Mouse (Mus musculus) frontal cortex, adult 2 months (tissue): Measurements from ENCODE around the gene Dpep2nb. TPM values are rescaled to one million over a fixed set of nuclear protein-coding genes. Genes with fewer than 3 reads are reported as not detected.
"Not testable (repeated sequence)": the region's sequence is repeated elsewhere in the genome, so short reads cannot be mapped to it uniquely, and the experiment has no call there.

Experiments used
- DNase-seq, 2 experiments: peaks; one replicate each; pipeline ENCODE4 v3.0.0; 2022; ENCODE audit warnings: low spot score in 1 of 2; ENCODE audit errors: extremely low spot score in 1 of 2
- polyA plus RNA-seq: library from polyadenylated mRNA; depleted of rRNA; stranded (reverse); fragments of >200 nt; gene quantifications from 2 replicates; pipeline ENCODE4 v1.2.3, GENCODE M21; 2012

Gene Dpep2nb
- polyA plus RNA-seq, 1 experiment, result not detected

- not testable (repeated sequence) for DNase-seq
Observed at GRCm38 (mm10) chr8:106007891-106008290, 2.1 kb upstream of the Dpep2nb start.

GRCm38 (mm10) chr8:106007135-106007534 lies 1.4 kb upstream of the Dpep2nb start:
- DNase-seq, result no peak

DNA sequence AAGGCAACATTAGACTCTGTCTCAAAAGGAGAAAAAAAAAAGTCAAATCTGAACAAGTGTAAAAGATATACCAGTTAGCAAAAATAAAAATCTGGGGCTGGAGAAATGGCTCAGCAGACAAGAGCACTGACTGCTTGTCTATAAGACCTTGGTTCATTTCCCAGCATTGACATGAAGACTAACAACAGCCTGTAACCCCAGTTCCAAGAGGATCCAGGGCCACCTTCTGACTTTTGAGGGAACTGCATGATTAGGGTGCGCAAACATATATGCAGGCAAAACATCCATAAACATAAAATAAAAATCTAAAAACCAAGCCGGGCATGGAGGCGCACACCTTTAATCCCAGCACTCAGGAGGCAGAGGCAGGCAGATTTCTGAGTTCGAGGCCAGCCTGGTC lies 638 bp upstream of the Dpep2nb start:
- DNase-seq, result no peak

- DNase-seq, result no peak
Observed at GRCm38 (mm10) chr8:106004538-106005207, 1.1 kb downstream of the Dpep2nb start.

GRCm38 (mm10) chr8:106001908-106002307 lies 3.9 kb downstream of the Dpep2nb start:
- no peak for DNase-seq

DNA sequence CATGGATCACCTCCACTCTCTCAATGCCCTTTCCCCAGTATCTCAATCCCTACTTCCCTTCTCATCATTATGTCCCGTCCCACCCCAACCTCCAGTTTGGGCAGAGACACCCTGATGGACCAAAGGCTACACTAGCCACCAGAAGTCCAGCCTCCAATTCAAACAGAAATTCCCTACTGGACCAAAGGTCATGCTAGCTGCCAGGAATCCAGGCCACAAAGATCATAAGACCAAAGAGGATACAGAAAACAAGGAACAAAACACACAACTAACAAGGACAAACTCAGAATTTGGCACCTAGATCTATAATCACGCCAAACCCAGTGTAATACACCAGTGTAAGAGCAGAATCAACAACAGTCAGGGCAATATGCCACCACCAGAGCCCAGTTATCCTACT lies 6.8 kb downstream of the Dpep2nb start:
- no peak for DNase-seq

GRCm38 (mm10) chr8:105996359-105996758 lies 9.4 kb downstream of the Dpep2nb start:
- no peak for DNase-seq

GRCm38 (mm10) chr8:105993226-105993625 lies 12.5 kb downstream of the Dpep2nb start:
- no peak for DNase-seq

DNA sequence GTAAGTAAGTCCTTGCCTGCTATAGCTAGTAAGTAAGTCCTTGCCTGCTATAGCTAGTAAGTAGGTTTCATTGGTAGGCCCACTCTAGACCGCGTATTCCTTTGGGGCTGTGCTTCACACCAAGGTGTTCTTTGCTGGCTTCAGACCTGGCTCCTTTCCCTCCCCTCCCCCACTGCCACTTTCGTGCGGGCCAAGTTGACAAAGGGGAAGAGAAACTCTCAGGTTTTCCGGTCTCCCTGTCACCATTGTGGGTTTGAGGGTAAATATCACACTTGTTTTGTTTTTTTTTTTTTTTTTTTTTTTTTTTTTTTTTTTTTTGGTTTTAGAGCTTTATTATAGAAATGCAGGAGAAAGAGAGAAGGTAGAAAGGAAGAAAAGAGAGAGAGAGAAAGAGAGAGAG lies 13.3 kb downstream of the Dpep2nb start:
- DNase-seq, result no peak

GRCm38 (mm10) chr8:105991546-105991945 lies 14.2 kb downstream of the Dpep2nb start:
- DNase-seq, result no peak

DNA sequence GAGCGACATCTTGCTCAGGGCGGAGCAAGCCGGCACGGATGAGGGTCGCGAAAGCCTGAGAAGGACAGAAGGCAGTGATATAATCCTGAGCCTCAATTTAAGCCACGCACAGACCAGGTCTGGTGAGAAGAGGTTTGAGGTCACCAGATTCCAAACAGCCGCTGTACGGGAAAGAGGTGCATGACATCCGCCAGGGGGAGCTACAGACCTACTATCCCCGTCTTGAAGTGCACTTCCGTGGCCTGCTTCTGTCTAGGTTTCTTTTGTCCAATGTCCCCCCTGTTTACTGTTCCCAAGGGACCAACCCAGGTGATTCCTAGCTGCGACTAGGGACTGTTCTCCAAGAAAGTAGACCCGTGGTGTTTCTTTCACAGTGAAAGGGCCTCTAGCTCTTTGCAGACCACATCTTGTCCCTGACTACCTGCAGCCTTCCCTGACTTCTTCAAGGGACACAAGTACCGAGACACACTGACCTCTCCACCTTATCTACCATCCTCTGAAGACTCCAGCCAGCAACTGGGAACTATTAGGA lies 14.9 kb downstream of the Dpep2nb start, which contains the start of gene Dus2:
Gene Dus2 (plus strand): TSS at position 482 of the 532 bp plus-strand sequence.
- peak; percentile 30 to 83 for DNase-seq

DNA sequence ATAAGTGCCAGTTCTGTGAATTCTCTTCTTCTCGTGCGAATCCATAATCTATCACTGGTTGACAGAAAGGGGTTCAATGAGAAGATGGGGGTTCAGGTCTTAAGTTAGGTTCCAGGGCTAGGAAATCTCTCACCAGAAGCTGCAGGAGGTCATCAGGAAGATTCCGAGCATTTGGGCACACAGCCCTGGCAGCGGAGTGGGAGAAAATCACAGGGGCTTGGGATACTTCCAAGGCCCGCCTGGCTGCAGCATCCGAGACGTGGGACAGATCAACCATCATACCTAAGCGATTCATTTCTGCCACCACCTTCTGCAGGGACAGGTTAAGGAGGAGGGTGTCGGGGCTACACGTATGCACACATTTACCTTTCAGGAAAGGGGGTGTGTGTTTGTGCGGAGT lies 17.2 kb downstream of the Dpep2nb start:
- no peak for DNase-seq

- DNase-seq, result not testable (repeated sequence)
Observed at GRCm38 (mm10) chr8:105983406-105983805, 22.4 kb downstream of the Dpep2nb start.

- DNase-seq, result no peak
Observed at GRCm38 (mm10) chr8:105981146-105981545, 24.6 kb downstream of the Dpep2nb start.

DNA sequence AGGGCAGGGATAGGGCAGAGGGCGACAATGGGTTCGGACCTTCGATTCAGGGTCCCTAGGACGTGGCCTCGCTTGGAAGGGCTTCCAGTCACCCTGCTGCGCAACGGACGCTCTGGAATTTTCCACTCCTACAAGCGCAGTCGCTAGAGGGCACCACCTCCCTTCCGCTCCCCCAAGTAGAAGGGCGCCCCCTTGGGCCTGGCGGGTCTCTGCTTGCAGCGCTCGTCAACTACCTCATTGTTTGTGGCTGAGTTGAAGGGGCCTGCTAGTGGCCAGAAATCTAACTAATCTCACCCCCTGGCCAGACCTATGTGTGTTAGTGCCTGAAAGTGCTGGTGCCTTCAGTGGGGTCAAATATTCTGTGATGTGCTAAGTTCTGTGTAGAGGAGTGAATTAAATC lies 26.4 kb downstream of the Dpep2nb start, which contains the start of gene Dpep3:
Gene Dpep3 (minus strand): TSS at position 105 of the 400 bp plus-strand sequence.
- DNase-seq, result no peak

GRCm38 (mm10) chr8:105975363-105975762 lies 30.4 kb downstream of the Dpep2nb start:
- DNase-seq, result no peak

DNA sequence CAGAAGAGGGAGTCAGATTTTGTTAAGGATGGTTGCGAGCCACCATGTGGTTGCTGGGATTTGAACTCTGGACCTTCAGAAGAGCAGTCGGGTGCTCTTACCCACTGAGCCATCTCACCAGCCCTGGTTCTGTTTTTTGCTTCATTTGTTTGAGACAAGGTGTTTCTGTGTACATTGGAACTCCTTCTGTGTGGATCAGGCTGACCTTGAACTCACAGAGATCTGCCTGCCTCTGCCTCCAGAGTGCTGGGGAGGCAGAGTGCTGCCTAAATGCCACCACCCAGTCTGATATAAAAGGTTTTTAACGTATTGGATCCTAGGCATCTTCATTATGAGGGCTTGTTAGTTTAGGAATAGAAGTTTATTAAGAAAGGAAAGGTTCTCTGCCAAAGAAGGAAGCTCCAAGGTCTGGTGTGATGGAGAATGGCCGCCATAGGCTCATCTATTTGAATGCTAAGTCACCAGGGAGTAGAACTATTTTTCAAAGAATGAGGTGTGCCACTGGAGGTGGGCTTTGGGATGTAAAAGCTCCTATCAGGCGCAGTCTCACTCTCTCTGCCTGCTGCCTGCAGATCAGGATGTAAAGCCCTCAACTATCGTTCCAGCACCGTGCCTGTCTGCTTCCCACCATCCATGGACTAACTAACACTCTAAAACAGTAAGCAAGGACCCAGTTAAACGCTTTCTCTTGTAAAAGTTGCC lies 34.6 kb downstream of the Dpep2nb start:
- DNase-seq, result no peak

GRCm38 (mm10) chr8:105969367-105969766 lies 36.4 kb downstream of the Dpep2nb start:
- DNase-seq, result no peak

GRCm38 (mm10) chr8:105966692-105967311 lies 39.0 kb downstream of the Dpep2nb start:
- DNase-seq, result no peak

GRCm38 (mm10) chr8:105965905-105966341 lies 39.9 kb downstream of the Dpep2nb start, which contains the start of gene Slc12a4:
TSS of gene Slc12a4 (minus strand) at chr8:105966097.
- DNase-seq, result no peak

GRCm38 (mm10) chr8:105965266-105965904 lies 40.4 kb downstream of the Dpep2nb start:
- no peak for DNase-seq
